Mouse (Mus musculus): ENCODE measurements around the gene Mrgbp. TPM values are rescaled to one million over a fixed set of nuclear protein-coding genes. Genes with fewer than 3 reads are reported as not detected.

Gene Mrgbp
- 1 to 10 TPM; 4.2 to 5.3 TPM for total RNA-seq (2021)
- long read RNA-seq, experiment 1, partial matches to known transcripts = 0 of 15 reads
- long read RNA-seq, experiment 1, other reads (novel, unspliced or antisense) = 12 of 15 reads
- long read RNA-seq, experiment 2, partial matches to known transcripts = 0 of 15 reads
- long read RNA-seq, experiment 2, other reads (novel, unspliced or antisense) = 15 of 15 reads

- DNase-seq = no peak
- intact Hi-C loops (cut with DNase I) = loop anchor here (5.0 kb wide), 1 partner anchor 166 kb away; no protein-coding TSS in a partner anchor
Observed at GRCm38 (mm10) chr2:180581002-180581401, at the start of gene Mrgbp. Gene Mrgbp (plus strand): TSS chr2:180581304.

- intact Hi-C loops (cut with DNase I) = no loop called here
- no peak for DNase-seq
Observed at GRCm38 (mm10) chr2:180531671-180532385, 49.3 kb upstream of the Mrgbp start.

- intact Hi-C loops (cut with DNase I) = no loop called here
- DNase-seq = no peak
Observed at GRCm38 (mm10) chr2:180532386-180532995, 48.6 kb upstream of the Mrgbp start.

DNA sequence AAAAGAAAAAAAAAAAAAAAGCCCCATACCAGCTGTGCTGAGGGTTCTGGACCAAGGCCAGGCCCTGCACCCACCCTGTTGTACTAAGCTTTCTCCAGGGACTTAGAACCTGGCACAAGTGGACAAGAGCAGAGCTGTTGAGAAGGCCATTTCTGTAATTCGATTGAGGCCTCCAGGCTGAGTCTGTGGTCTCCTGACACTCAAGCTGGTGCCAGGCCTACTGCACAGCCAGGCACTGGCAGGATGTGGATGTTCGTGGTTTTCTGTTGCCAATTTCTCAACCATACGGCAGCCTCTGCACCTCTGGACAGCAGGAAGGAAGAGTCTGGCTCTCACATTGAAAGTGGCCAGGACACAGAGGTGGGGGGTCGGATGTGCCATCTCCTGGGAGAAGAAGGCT, 47.9 kb upstream of the Mrgbp start:
- DNase-seq = no peak
- intact Hi-C loops (cut with DNase I) = no loop called here

DNA sequence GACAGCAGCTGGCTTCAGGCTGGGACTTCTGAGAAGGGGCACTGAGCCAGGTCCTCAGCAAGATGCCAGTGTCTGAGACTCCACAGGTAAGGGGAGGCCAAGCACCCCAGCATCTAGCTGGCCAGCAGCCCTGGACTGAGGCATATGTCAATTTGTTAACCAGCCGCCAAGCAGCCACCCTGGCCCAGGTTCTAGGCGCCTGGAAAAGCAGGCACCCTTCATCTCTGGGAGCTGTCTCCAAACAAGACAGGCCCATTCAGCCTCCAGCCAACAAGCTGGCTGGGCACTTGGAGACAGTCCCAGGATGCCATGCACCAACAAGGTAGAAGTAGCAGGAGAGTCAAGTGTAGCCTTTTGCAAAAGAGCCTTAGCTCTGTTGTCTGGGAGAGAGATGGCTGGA, 37.4 kb upstream of the Mrgbp start:
- intact Hi-C loops (cut with DNase I) = no loop called here

GRCm38 (mm10) chr2:180545046-180545445, 36.1 kb upstream of the Mrgbp start:
- no peak for DNase-seq
- intact Hi-C loops (cut with DNase I) = no loop called here

More for the DNA sequence above, 37.4 kb upstream of the Mrgbp start:
- no peak for DNase-seq

- intact Hi-C loops (cut with DNase I) = no loop called here
- no peak for DNase-seq
Observed at GRCm38 (mm10) chr2:180547384-180548106, 33.6 kb upstream of the Mrgbp start.

- DNase-seq = no peak
- intact Hi-C loops (cut with DNase I) = no loop called here
Observed at GRCm38 (mm10) chr2:180552340-180552739, 28.8 kb upstream of the Mrgbp start.

DNA sequence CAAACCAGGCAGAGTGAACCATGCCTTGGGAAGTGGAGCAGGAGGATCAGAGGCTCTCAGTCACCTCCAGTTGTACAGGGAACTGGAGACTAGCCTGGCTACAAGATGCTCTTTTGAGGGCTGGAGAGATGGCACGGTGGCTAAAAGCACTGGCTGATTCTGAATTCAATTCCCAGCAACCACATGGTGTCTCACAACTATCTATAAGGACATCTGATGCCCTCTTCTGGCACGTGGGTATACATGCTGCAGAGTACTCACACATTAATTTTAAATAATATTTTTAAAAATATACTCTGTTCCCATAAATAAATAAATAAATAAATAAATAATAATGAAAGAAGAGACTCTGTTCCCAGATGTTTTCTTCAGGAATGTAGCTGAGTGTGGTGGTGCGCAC, 25.9 kb upstream of the Mrgbp start:
- intact Hi-C loops (cut with DNase I) = loop anchor here (5.0 kb wide), 1 partner anchor 83 kb away; no protein-coding TSS in a partner anchor
- DNase-seq = no peak

GRCm38 (mm10) chr2:180556470-180556869, 24.6 kb upstream of the Mrgbp start:
- intact Hi-C loops (cut with DNase I) = loop anchor here (5.0 kb wide), 1 partner anchor 84 kb away; no protein-coding TSS in a partner anchor

DNA sequence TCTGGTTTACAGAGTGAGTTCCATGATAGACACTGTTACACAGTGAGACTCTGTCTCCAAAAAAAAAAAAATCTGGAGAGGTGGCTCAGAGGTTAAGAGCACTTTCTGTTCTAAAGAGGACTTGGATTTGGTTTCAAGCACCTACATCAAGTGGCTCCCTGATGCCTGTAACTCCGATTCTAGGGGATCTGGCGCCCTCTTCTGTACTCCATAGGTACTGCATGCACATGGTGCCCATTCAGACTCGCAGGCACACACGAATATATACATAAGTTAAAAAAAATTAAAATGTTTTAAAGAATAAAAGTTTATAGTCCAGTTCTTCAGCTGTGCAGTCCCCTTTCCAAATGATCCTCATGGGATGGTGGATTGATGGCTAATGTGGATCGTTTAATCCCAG, 20.9 kb upstream of the Mrgbp start:
- intact Hi-C loops (cut with DNase I) = no loop called here
- DNase-seq = no peak

More at GRCm38 (mm10) chr2:180556470-180556869, 24.6 kb upstream of the Mrgbp start:
- DNase-seq = no peak

DNA sequence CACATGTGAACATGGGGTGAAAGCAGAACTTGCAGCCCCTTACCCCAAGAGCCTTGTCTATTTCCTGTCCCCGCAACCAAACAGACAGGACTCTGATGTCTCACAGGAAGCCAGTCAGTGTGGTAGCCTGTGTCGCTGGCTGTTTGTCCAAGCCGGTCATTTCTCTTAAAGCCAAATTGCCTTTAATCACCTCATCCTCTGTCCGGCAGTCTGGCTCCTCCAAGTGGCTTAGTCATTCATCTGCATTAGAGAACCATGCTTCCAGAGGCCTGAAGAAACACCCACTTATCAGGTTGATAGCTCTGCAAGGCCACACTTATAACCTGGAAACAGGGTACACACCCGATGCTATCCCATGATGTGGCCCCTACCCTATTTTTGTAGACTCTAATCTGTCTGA, 19.0 kb upstream of the Mrgbp start:
- intact Hi-C loops (cut with DNase I) = no loop called here

GRCm38 (mm10) chr2:180563296-180563695, 17.8 kb upstream of the Mrgbp start:
- no peak for DNase-seq
- intact Hi-C loops (cut with DNase I) = no loop called here

More for the DNA sequence above, 19.0 kb upstream of the Mrgbp start:
- no peak for DNase-seq

- DNase-seq = no peak
- intact Hi-C loops (cut with DNase I) = no loop called here
Observed at GRCm38 (mm10) chr2:180563841-180564240, 17.3 kb upstream of the Mrgbp start.

DNA sequence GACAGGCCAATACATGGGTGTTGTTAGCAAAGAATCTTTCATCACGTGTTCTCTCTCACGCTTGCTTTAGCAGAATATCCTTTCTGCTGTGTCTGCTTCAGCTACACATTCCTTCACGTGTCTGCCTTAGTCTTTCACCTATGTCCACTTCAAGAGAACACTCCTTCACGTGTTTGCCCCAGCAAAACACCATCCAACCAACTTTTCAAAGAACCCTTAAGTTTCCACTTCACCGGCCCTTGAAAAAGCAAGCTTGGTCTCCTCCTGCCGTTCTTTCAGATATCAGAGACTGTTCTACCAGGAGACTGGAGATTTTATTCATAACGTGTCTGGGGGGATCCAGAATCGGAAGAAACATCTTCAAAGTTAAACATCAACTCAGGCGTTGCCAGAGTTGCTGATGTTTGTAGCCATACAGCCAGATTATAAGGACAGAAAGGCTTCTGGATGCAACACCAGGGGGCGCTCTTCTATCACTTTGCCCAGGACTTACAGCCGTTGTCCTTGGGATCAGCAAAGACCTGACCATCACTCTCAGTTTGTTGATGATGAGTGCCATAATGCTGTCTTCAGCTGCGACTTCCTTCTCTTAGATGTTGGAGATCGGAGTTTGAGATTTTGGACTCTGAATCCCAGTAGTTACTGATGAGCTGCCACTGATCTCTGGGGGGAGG, 14.7 kb upstream of the Mrgbp start:
- DNase-seq = peak in 1 of 2 experiments; percentile 37

DNA sequence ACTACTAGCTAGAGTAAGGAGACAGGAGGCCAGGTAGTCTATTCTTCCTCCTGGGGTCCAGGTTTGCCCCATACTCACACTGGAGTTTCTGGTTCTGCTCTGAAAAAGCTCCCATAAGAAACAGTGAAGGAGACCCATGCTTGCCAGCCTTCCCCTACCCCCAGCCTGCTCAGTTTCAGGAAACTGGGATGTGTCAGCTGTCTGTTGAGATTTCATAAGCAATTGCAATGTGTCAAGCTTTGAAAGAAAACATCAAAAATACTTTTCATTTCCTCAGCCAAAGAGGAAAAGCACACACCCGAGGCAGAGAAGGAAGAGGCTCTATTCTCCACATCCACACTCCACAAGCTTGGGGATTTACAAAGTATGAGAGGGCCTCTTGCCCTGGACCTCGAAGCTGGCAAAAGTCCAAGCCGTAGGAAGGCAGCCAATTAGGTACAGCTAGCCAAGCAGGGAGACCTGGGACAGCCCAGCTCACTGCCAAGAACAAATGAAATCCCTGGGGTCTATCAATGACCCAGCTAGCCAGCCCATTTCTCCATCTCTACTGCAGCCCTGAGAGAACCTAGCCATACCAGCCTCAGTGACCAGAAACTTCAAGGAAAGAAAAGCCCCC, 12.0 kb upstream of the Mrgbp start:
- peak; percentile 61 to 67 for DNase-seq
- intact Hi-C loops (cut with DNase I) = loop anchor here (5.0 kb wide), 1 partner anchor 178 kb away; no protein-coding TSS in a partner anchor

More for the DNA sequence above, 14.7 kb upstream of the Mrgbp start:
- intact Hi-C loops (cut with DNase I) = loop anchor here (5.0 kb wide), 1 partner anchor 181 kb away; no protein-coding TSS in a partner anchor

DNA sequence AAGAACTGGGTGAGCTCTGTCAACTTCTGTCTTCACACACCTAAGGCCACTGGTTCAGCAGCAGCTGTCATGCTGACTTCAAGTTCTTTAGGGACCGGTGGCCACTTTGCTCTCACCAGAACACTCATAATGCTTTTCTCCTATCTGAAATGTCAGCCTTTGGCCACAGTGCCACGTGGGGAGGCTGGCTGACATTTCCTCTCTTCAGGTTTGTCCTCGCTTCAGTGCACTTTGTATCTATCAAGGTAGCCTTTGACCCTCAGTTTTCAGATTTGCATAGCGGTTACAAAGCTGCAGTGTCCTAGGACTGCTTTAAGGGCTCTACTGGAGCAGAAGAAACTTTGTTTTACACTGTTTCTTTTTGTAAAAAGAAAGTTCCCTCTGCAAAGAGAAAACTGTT, 4.6 kb upstream of the Mrgbp start:
- no peak for DNase-seq
- intact Hi-C loops (cut with DNase I) = loop anchor here (5.0 kb wide), 1 partner anchor 224 kb away; no protein-coding TSS in a partner anchor

DNA sequence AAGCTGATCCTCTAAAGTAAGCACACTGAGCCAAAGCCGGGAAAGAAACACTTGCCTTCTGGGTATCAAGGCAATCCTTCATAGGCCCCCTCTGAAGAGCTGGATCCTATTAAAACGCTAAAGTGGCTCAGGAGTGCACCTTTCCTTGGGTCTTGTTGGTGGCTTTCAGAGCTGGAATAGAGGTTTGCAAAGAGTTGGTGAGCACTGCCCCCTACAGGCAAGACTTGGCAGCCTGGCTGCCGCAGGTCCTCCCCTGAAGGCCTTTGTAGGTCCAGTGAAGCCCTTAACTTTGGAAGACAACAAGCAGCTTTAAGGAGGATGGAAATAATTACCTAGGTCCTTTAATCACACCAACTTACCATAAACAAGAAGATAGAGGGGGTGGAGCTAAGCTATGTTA, 2.4 kb upstream of the Mrgbp start:
- intact Hi-C loops (cut with DNase I) = loop anchor here (1.0 to 5.0 kb wide), 2 partner anchors 105 to 226 kb away; no protein-coding TSS in a partner anchor
- peak; percentile 34 to 56 for DNase-seq

- intact Hi-C loops (cut with DNase I) = loop anchor here (5.0 kb wide), 1 partner anchor 165 kb away; no protein-coding TSS in a partner anchor
Observed at GRCm38 (mm10) chr2:180582481-180583153, 1.5 kb downstream of the Mrgbp start.

More at GRCm38 (mm10) chr2:180582481-180583153, 1.5 kb downstream of the Mrgbp start:
- DNase-seq = peak; percentile 93 to 95

All from gastrocnemius, postnatal 36 days (tissue).